Mouse (Mus musculus) 416B (cell line): ENCODE results near the gene Ccdc136.

Experiments used
- DNase-seq: peaks from one replicate; pipeline ENCODE4 v3.0.0; 2011; ENCODE audit warnings: low read depth

Gene Ccdc136

DNA sequence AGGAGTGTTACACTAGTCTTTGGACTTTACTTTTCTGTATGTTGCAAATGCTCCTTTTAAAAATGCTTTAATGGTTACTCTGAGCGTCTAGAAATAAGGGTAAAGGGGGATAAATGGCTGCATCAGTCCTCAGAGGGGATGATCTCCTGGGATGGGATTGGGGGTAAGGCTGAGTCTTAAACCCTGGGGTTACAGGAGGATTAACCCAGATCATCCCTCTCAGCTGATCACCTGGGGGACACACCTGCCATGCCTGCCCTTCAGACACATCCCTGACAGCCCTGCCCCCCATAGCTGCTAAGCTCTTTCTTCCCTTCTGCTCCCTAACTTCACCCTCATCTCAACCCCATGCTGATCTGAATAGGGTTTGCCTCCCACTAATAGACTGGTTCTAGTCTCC is 1.8 kb upstream of the Ccdc136 start:
- no peak for DNase-seq

DNA sequence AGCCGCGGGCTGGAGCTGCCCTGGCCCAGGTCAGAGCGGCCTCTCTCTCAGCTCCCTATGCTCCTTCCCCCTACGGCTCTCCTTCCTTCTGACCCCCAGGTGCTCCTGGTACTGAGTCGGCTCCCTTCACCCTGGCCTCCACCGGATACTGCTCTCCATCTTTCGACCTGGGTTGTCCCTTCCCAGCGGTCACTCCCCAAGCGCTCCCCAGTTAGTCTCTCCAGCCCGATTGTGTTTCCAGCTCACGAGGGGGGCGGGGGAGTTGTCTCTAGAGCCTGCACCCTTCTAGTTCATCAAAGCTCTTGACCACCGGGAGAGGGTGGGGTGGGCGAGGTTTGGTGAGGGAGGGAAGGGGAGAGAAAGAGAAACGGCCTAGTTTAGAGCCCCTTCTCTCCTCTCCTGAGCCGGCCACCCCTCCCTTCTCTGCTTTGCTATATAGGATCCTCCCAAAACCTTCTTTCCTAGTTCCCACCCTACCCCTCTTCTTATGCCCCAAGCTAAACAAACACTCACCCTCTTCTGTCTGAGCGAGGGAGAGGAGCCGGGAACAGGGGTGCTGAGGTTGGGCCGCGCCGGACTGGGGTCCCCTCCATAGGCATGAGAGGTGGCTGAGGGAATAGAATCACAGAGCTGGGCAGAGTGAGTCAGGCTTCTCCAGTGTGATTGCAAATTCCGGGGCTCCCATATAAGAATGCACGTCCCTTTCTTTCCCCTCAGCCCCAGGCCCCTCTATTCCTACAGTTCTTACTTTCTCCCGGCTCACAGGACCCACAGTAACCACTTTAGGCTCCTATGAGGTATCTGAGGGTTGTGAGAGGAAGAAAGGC is 818 bp downstream of the Ccdc136 start:
- DNase-seq: no peak

DNA sequence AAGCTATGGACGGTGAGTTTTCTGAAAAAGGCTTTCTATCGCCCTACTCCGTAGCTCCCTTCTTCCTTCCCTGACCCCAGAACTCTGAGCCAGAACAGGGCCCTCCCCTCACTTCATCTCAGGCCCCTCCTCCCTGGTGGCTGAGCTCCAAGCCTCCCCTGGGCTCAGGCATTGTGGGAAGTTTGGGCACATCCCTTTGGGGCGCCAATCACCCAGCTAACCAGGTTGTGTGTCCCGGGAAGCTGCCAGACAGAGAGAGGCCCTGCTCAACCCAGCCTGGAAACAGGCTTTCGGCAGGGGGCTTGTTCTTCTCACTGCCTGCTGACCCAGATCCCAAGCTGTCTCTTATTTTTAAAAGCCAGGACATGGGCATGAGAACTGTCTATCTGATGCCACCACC is 1.5 kb downstream of the Ccdc136 start:
- DNase-seq: no peak

DNA sequence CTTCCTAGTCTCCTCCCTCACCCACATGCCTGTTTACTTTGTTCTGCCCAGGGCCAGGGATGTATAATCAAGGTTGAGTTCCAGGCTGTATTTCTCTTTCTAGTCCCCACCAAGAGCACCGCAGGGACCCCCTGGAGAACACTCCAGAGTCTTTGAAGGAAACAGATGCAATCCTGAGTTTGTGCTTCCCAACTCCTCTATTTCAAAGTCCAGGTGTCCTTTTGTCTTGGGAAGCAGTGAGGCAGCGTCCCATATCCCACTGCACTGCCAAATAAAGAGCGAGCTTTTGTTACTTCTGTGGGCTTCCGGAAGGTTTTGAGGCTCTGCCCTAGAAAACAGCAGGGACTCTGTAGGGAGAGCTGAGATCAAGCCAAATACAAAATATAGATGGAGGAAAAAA is 3.7 kb downstream of the Ccdc136 start:
- DNase-seq: no peak

DNA sequence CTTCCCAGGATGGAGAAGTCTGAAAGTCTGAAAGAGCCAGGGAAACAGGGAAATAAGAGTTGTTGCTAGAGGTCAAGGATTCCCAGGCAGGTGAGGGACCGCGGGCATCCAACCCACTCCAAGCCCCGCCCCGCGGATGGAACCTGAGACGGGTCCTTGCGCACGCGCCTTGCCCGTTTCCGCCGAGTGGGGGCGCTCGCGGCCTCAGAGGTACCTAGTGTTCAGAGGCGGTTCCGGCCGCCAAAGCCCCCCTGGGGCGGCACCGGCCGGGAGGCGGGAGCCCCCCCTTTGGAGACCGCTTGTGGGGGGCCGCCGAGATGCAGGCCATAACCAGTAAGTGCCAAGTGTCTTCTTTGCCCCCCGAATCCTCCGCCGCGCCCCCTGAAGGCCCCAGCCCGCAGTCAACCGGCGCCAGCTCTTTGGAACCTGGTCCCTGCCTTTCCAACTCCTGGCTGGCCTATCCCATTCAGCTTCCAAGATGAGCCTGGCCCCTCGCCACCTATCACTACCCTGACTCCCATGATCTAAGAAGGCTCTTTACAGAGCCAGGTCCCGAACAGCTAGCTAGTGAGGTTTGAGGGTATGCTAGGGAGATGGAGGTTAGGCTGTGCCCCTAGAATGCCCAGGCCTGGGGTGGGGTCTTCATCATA is 6.7 kb downstream of the Ccdc136 start:
- no peak for DNase-seq

DNA sequence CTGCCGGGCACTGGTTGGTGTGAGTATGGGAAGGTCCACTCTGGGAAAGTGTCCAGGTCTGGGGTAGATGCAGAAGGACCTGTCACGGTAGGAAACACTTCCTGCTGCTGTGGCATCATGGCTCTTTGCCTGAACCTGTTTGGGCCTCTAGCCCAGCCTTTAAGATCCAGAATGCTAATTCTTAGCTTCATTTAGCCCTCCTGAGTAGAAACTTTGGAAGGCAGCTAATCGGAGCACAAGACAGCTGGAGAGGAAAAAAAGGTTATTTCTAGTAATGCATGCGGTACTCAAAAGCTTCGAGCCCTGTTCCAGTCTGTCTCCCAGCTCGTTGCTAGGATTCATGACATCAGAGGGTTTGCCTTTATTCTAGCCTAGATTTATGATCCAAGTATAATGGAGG is 10.3 kb downstream of the Ccdc136 start:
- DNase-seq: no peak

DNA sequence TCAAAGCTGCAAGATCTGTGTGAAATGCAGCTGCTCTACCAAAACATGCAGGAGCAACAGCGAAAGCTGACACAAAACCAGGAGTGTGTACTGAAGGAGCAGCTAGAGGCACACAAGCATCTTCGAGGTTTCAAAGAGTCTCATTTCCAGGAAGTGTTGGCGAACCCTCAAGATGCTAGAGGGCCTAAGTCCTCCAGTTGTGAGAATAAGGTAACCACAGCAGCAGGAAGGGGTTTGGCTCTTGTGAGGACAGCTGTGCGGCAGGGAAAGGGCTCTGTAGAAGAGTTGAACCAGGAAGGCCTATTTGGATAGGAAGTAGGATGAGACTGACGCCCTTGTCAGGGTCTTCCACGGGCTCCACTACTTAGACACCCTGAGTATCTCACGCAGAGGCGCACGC is 19.3 kb downstream of the Ccdc136 start:
- DNase-seq: no peak

DNA sequence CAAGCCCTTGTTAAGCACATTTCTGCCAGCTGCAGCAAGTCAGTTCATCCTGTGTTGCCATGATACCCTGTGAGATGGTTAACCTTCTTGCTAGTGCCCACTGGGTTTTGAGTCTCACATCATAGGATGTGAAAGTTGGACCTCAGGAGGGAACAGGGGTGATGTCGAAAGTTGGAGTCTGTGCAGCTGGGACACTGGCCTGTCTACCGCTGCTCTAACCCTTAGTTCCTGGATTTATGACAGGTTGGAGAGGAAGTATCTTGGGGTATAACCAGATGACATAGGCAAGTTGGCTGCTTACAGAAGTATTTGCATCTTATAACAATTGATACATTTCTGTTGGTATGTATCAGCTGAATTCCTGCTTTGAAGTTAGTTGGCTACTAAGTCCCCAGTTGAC is 24.5 kb downstream of the Ccdc136 start:
- DNase-seq: no peak

DNA sequence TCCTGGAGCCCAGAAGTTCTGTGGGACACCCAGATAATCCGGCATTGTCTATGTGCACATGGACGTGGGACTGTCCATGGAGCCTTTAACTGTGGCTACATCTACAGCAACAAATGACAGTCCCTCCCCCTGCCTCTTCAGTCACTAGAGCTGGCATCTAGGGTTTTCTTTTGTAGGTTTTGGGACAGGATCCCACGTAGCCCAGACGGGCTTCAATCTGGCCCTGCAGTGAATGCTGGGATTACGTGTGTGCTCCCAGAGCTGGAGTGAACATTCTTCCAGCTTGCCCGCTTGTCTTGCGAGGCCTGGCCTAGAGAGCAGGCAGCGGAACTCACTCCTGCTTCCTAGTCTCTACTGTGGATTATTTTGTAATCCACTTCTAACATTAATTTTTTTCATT is 29.0 kb downstream of the Ccdc136 start:
- DNase-seq: no peak

DNA sequence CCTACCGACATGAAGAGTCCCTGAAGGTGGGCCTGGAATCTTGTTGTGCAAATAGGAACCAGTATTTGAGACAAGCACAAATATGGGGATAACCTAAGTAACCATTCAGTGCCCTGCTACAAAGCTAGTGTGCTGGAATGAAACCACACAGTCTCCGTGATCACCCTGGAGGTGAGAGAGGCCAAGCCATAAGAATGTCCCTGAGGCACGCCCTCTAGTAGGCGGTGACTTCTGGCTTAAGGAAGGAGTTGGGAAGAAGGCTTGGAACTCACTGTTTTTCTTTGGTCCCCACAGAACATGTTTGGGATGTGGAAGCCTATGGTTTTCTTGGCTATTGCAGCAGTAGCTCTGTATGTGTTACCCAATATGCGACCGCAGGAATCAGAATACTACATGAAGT is 30.2 kb downstream of the Ccdc136 start:
- DNase-seq: no peak

DNA sequence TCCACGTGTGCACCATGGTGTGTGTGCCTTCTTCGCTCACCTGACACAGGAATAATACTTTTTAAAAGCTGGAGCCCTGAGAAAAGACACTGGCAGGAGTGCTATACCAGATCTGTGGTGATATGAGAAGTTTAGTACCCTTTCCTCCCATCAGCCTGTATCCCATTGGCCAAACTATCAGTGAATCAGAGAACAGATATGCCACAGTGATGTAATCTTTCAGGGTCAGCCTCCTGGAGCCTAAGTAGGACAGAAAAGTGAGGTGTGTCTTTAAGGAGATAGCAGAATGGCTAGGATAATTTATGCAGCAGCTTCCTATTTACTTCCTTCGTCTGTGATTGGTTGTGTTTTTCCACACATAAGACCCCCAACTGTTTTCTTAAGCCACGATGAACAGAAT is 32.1 kb downstream of the Ccdc136 start:
- DNase-seq: no peak

DNA sequence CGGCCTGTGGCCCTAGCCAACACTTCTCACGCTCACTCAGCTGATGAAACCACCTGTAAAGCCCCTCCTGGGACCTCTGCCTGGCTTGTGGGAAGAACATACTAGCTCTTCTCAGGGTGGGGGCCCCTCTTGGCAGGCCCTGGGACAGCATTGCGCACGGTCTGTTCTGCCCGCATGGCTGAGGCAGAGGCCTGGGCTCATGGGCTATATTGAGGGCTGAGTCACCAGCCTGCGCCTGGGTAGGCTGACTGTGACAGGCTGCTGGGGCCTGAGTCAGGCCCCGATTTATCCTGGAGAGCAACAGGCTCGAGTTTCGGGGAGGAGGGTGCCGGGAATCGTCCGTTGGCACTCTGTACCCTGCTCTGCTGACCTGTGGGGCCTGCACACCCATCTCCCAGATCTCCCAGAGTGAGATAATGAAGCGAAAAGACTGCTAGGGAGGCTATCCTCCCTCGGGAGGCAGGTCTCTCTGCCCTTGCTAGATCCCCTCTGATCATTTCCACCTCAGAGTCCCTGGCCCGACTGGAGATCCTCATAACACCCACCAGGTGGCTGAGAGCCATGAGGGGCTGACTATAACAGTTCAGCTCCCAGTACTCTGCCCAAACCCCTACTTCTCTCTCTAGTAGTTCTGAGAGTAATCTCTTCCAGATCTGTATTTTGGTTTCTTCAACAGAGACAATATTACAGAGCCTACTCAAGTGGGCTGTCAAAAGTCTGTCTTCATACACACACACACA is 34.7 kb downstream of the Ccdc136 start:
- no peak for DNase-seq

DNA sequence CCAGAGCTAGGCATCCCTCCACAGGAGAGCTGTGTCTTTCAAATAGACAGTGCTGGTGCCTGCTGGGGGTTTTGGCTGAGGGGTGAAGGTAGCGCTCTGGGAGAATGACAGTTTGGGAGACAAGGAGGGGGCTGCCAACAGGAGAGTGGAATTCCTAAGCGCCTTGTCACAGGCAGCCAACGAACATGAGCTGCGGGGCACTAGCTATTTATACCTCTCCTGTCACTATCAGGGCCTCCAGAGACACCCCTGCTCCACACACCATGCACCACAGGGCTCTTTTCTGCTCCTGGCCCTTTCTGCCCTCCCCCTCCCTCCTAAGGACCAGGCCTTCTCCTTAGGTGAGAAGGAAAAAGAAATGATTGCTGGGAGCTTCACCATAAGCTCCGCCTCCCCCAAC is 35.4 kb downstream of the Ccdc136 start:
- DNase-seq: no peak

DNA sequence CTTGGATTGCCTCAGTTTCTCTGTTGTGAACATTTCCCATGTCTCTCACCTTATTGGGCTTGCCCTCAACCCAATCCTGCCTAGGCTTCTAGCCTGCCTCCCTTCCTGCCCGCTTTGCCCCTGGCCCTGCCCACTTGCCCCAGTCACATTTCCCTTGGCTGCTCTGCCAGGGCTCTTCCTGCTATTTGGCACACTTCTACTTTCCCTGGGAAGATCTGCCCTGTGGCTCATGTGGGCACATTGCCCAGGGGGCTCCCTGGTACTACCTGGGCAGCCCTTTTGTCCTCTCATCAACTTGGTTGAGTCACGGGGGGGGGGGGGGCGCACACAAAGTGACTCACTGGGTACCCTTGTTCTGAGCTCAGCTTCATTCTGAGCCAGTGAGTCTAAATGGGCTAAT is 36.0 kb downstream of the Ccdc136 start:
- DNase-seq: no peak

DNA sequence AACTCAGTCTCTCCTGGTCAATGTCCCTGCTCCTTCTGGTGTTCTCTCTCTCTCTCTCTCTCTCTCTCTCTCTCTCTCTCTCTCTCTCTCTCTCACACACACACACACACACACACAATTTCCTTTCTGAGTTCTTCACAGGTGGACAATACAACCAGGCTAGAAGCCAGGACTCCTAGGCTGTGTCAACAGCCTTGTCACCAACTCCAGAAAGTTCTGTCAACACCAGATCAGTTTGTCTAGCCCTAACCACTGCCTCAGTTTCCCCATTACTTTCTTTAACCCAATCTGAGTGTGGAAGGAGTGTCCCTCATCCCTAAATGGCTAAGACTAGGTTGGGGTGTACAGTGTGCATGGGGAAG is 36.5 kb downstream of the Ccdc136 start:
- DNase-seq: no peak

DNA sequence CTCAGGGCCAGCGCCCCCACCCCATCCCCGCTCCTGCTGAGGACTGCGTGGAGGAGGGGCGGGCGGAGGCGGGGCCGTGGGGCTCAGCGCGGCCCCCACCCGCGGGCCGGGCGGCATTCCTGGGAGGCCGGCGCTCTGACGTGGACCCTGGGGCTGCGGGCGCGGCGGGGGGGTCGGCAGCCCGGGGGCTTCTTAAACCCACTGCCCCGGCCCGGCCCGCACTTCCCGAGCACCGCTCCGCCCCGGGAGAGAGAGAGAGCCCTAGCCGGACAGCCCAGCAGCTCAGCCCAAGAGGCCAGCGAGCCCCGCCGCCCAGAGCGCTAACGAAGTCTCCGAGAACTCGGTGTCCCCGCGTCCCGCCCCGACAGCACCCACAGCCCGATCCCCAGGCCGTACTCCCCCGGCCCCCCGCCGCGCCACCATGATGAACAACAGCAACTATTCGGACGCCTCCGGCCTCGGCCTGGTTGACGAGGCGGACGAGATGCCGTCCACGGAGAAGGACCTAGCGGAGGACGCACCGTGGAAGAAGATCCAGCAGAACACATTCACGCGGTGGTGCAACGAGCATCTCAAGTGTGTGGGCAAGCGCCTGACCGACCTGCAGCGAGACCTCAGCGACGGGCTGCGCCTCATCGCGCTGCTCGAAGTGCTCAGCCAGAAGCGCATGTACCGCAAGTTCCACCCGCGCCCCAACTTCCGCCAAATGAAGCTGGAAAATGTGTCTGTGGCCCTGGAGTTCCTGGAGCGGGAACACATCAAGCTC is 37.1 kb downstream of the Ccdc136 start, which contains the start of gene Flnc:
TSS of gene Flnc (plus strand) at position 219 of the 766 bp plus-strand sequence.
- DNase-seq: no peak

DNA sequence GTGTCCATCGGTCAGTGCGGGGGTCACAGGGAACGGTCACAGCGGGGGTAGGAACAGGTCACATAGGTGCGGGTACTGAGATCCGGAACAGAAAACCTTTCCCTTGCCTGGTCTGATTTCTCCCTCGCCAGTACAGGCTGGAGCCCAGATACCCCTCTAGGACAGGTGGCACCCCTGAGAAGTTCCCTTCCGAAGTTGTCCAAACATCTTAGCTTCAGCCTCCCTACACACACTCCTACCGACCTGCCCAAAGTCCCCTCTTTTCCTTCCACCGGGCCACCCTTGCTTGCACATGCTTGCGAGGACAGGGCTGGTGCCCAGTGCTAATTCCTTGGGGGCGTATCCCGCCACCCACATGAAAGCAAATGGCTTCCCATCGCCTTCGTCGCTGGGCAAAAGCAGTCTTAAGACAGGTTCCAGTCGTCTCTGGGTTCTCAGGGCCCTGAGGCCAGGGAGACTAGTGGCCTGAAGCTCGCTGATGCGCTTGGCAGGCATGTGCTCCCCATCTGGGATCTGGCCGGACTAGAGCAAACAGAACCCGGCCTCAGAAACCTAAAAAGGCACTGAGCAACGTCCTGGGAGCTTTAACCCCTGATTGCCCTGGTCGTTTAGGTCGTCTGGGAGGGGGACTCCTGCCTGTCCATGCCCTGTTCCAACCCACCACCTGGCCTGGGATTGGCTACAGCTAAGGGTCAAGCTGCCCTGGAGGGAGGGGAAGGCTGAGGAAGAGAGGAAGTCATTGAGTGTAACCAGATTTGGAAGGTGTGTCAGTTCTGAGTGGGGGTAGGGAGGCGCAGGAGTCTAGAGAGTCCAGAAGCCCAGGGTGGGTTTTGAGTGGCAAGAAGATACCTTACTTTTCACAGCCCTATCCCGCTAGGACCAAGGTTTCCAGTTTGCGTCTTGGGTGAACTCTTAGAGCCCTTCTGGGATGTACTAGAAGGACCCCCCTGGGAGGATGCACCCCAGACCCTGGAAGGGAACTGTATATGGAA is 38.0 kb downstream of the Ccdc136 start:
- DNase-seq: no peak

DNA sequence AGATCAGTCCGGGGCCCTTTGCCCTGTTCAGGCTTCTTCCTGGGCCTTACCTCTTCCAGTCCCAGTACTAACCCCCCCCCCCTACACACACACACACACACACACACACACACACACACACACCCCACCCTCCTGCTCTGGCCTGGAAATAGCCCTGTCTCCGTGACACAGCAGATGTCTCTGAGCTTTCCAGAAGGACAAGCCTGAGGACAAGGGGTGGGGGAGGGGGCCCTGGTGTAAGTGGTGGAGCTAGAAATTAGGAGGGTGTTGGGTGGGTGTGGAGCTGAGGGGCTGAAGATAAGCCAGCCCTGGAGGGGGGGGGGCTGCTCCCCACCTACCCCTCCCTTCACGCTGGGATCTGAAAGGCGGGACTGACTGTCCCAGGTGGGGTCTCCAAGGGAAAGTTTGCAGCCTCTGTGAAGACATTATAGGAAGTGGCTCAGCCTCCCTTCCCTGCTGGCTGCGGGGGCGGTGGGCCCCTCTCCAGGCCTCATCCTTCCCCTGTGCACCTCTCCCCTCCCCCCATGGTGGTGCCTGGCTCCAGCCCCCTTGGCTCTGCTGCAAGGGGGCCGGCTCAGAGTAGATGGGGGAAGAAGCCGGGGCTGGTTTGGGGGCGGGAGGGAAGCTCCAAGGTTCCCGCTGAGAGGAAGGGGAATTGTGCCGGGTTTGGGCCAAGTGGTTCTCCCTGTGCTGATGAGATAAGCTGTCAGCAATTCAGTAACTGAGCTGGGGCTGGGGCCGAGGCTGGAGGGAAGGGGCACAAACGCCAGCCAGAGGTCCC is 39.0 kb downstream of the Ccdc136 start:
- no peak for DNase-seq

DNA sequence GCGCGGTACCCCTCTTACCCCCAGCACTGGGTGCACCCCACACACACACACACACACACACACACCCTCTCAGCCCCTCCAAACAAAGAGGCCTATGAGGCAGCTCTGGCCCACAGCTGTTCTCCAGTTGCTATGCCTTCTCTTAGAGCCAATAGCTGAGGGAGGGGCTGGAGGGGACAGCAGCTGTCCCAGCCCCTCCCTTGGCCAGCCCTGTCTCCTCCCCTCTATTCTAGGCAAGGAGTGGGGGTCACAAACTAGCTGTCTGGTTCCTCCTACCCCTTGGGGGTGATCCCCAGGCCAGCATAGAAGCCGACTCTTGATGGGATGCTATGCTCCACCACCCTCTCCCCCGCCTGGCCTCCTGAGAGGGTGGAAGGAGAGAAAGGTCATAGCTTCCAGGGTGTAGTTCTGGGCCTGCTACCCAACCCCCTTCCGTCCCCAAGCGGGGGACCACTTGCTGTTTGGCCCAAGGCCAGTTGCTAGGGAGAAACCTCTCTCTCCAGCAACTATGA is 39.9 kb downstream of the Ccdc136 start:
- no peak for DNase-seq

DNA sequence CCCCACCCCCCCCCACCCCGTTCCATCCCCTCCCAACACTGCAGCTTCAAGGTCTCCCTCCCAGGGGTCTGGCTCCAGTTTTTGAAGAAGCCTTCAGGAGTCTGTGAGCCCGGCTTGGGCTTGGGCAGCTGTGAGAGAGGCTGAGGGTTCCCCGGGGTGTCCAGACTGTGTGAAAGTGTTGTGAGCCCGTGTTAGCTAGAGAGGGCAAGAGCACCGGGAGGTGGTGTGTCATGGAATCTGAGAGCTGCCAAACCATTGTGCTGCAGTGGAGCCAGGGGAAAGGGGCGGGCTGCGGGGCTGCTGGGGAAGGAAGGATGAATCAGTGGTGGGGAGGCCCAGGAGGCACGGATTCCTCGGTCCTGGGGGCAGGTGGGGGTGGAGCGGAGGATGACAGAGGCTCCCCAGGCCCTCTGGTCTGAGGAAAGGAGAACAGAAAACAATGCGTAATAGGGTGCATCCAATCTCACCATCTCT is 40.4 kb downstream of the Ccdc136 start:
- DNase-seq: peak; percentile 41
